ENCODE assay signal across 7 mouse cellular contexts in genomic region chr9:50852634-50853349, GRCm38 (mm10). TPM values are rescaled to one million over a fixed set of nuclear protein-coding genes. Genes with fewer than 3 reads are reported as not detected.
DNase-seq lines count a peak whose midpoint lies in the region; ATAC-seq and TF ChIP-seq lines count a peak whose summit lies in the region.

No protein-coding gene starts in this region.

- no peak overlapping the region for H3K9ac ChIP-seq in hindbrain, embryonic 16.5 days (ENCODE audit: low read depth, low read length)

- peak; percentile 31 for ATAC-seq in CD4-positive, CD25-positive, alpha-beta regulatory T cell, adult 4 months
- no peak for ATAC-seq in hindbrain, embryonic 16.5 days

- no peaks in the 10 kb centered on the region for H3K27me3 ChIP-seq in hindbrain, embryonic 16.5 days (replicated peaks; ENCODE audit: control insufficient read depth, insufficient read depth, low read length)

- H3K4me3 ChIP-seq in layer of hippocampus, adult 2 months: 0 out of 2 replicates have a peak overlapping the region, but pooled peaks have one; percentile 12
- H3K4me3 ChIP-seq in hindbrain, embryonic 16.5 days (ENCODE audit: low read length): no peak overlapping the region

- no peaks in the 10 kb centered on the region for H3K36me3 ChIP-seq in hindbrain, embryonic 16.5 days (ENCODE audit: control insufficient read depth, insufficient read depth, low read length)

- H3K4me1 ChIP-seq in hindbrain, embryonic 16.5 days (ENCODE audit: control insufficient read depth, insufficient read depth, low read depth, low read length): peaks cover 16% of the 10 kb centered on the region

- WGBS in hindbrain, embryonic 16.5 days: 60% methylated on average over 17 of the region's 17 CpGs

- DNase-seq in layer of hippocampus, adult 2 months (ENCODE audit: low spot score in 2 of 2): no peak
- DNase-seq in layer of hippocampus, adult 11-12 months (ENCODE audit: low spot score): no peak
- peak; percentile 26 for DNase-seq in T-cell, adult 2 months (ENCODE audit: low spot score)
- peak; percentile 71 to 83 for DNase-seq in spleen, postnatal 4 days (ENCODE audit: low spot score in 2 of 2)
- DNase-seq in layer of hippocampus, adult 18-20 months (ENCODE audit: low spot score in 2 of 2): no peak

- H3K4me2 ChIP-seq in hindbrain, embryonic 16.5 days (ENCODE audit: low read length): peak overlapping the region; percentile 32

- H3K27ac ChIP-seq in layer of hippocampus, adult 2 months: no peak overlapping the region
- no peak overlapping the region for H3K27ac ChIP-seq in hindbrain, embryonic 16.5 days (ENCODE audit: low read depth, low read length)

- H3K9me3 ChIP-seq in hindbrain, embryonic 16.5 days (ENCODE audit: control insufficient read depth, low read length): no peaks in the 10 kb centered on the region

- TF ChIP-seq CTCF in layer of hippocampus, adult 2 months (conservative IDR thresholded peaks at IDR 0.05): 0 out of 2 replicates have a peak, but pooled peaks have one; percentile 8

RNA-seq across cellular contexts. Expression of gene Ppp2r1b, which starts 7.7 kb away (rescaled TPM):
- 10 to 100 TPM; 14.9 to 18.1 TPM for total RNA-seq in layer of hippocampus, adult 2 months (2021)
- 10 to 100 TPM; 58.6 to 79.7 TPM for polyA plus RNA-seq in CD4-positive, CD25-positive, alpha-beta regulatory T cell, adult 4 months (2017; shearing (Covaris generic))
- 41.1 and 48.1 TPM in 2 replicates for polyA plus RNA-seq in hindbrain, embryonic 16.5 days (2015; fragmentation: Nextera tagmentation; extraction: Ambion mirVana)
- 10 to 100 TPM; 17.4 to 17.7 TPM for total RNA-seq in layer of hippocampus, adult 18-20 months (2021)

Comparison
In these comparisons a context has a peak if more than half of its experiments do, and no peak if none do; other contexts are left out.
1. DNase-seq: peak in T-cell, adult 2 months (single experiment) and spleen, postnatal 4 days (2 of 2); none in layer of hippocampus, adult 2 months (0 of 2), layer of hippocampus, adult 11-12 months (single experiment) and layer of hippocampus, adult 18-20 months (0 of 2).